Mouse (Mus musculus) left cerebral cortex, postnatal 25 days (tissue): ENCODE measurements at regions not wholly inside any gene's neighbourhood (a gene's known extent, or its start where the extent isn't known, plus 50 kb on each side); places are given as distances from the start of the nearest gene placed in this dataset.

Experiments
- DNase-seq, 2 experiments: peaks; one replicate each; pipeline ENCODE4 v3.0.0; 2022; ENCODE audit warnings: low spot score in 2 of 2, mixed read lengths in 1 of 2
- intact Hi-C: fragments of 180-260 bp; cut with DNase I; formaldehyde crosslinking; loops from one replicate; pipeline ENCODE4 v1.15.1; 2025

DNA sequence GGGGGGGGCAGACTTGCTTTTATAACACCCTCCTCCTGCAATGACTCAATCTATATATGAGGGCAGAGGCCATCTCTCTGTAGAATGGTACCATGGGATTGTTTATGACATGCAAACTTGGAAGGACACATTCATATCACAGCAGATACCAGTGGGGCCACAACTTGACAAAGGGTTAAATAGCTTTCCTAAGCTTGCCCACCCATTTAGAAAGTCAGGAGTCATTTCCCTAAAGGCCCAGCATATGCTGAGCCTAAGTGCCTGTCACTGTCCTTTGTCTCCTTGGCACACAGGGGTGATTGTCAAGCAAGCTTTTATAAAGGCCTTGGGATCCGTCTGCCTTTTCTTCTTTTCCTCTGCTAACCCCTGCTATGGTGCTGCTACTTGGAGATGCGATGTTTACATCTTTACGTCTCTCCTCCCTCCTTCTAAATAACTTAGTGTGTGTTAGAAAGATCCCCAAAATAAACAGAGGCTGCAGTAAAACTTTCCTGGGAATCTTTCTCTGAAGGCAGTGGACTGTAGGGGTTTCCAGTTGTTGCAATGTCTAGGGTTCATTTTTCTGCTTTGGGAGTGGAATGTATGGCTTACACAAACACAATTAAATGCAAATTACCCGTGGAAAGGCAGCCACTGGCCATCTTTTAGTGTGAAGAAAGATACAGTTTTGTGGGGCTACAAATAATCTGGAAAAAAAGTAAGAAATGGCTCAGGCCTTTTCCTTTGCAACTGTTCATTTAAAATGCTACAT lies 161.5 kb upstream of the Bmper start:
- intact Hi-C loops: no loop called here
- DNase-seq: no peak

DNA sequence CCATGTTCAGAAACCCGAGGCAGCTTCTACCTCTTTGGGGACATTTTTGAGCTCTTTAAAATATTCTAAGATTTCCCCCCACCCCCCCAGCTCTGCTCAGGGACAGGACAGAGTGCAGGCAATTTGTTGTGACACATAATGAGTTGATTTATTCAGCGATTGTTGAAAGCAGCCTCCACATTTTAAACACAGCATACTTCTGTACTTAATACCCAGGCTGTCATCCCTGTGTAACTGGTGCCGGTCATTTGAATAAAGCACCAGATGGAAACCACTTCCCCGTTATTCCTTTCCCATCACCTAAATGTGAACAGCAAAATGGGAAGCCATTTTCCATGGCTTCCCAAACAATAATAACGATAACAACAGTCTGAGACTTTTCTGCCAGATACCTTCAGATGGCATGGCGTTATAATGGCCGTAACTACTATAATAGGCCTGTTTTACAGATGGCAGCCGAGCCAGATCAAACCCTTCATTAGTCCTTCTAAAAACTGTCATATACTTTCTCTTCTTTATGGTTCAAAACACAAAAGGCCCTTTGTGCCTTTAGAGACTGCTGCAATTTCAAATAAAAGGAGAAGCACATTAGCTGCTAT lies 160.7 kb upstream of the Bmper start:
- DNase-seq: no peak

DNA sequence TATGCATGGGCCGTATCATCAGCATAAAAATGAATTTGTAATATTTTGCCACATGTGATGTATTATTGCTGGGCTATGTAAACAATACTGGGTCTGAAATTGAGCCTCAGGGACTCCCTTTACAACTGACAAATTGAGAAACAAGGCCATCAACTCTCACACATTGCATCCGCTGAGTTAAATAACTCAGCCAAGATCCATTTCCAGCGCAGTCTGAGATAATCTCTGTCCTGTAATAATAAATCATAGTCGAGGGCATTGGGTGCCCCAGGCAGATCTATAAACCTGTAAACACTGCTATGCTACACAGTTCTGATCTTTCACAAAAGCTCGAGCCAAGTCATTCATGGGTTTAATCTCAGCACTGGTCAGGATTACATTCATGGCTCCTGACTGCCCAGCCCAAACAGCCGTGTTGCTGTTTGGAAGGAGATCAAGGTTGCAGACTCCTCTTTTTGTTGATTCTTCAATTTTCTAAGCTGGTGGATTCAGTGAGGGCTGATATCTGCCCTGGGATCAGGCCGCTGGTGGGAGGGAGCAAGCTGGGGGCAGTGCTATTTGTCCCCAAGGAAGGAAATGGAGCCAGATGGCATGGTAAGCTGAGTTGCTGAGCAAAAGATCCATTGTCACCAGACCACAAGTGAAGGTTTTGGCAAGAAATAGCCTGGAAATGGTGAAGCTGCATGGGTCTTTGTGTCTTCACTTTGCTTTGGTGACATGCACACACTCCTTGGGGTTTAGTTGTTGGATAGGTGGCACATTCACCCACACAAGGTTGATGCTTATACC lies 160.0 kb upstream of the Bmper start:
- intact Hi-C loops: no loop called here
- no peak for DNase-seq

More for the DNA sequence above, 160.7 kb upstream of the Bmper start:
- intact Hi-C loops: no loop called here

DNA sequence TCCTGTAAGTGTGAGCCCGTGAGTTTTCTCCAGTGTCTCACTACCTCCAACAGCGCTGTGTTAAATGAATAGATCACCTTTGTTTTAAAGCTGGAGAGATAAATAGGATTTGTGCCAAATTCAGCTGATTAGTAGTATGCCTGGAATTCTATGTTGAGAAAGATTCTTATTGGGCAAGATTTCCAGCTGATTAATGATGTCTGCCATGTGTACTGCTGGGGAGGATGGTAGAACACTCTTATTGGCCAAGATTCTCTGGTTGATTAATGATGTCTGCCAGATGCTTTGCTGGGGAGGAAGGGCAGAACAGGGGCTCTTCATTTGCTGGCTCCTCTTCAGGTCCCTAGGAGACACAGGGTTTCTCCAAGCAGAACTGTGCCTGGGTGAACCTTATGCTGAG lies 158.9 kb upstream of the Bmper start:
- no peak for DNase-seq
- intact Hi-C loops: no loop called here

DNA sequence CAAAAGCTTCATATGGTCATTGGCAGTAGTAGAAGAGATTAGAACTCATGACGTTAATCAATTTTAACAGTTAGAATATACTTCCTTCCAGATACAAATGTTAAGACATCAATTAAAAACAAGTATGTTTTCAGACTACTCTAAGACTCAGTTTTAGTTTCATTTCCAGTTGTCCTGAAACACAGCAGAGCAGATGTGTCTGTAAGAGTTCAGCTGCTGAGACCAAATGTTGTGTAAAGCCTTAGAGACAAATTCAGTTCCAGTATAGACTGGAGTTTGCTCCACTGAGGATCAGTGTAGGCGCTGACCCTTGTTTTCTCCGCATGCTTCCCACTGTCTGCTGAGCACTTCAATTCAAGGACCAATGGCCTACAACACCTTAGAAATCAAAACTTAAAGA lies 158.1 kb upstream of the Bmper start:
- intact Hi-C loops: no loop called here
- DNase-seq: no peak

DNA sequence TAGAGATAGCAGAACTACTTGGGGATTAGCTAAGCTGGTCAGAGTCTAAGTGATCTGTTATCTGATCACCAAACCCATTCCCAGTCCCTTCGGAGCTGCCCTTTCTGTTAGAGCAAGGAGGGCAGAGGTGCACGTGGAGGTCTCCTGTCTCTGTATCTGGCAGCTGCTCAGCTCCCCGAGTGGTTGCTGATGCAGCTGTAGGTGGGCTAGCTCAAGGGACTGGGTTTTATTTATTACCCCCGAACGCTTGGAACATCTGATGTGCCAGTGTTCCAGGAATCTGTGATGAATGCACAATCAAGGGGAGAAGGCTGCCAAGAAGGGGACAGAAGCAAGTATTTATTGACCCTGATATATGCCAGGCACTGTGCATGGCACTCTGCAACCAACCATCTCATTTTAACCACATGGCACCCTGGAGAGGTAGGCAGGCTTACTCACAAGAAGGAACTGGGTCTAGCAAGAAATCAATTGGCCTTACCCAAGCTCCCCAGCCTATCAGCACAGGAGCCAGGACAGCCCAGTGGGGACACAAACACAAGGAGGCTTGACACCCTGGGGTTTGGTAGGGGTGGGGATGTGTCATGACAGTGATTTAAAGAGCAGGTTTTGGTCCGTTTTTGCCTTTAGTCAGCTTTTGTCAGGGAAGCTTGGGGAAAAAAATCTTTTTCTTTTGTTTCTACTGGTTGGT lies 154.6 kb upstream of the Bmper start:
- intact Hi-C loops: no loop called here
- DNase-seq: no peak

DNA sequence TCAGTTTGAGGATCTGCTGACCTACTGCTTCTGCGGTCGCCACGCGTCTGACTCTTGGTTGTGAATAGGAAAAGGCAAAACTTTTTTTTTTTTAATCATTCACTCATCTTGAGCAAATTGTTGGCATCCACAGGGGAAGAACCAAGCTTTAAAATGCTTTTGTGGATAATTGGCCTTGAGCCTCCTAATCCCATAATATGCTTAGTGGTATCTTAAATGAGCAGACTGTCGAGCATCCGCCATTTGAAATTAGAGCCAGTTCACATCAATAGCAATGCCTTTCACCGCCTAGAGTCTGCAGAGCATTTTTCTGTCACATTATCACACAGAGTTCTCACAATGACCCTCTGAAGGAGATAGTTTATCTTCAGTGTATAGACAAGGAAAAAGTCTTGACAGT lies 153.7 kb upstream of the Bmper start:
- intact Hi-C loops: no loop called here
- no peak for DNase-seq

DNA sequence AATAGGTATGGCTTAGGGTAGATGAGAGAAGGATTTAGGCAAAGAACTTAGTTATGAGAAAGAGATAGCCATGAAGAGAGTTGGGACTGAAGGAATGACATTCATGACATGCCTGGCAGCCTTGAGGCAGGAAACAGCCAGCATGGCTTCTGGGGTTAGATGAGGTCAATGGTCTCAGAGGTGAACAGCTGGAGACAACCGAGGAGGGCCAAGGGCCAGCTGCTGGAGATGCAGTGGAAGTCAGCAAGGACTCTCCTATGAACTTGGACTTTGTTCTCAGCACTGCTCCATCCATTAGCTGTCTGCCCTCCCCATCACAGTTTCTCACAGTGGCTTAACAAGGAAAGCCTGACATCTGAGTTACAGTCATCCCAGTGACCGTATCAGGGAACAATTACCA lies 151.9 kb upstream of the Bmper start:
- no peak for DNase-seq
- intact Hi-C loops: no loop called here

DNA sequence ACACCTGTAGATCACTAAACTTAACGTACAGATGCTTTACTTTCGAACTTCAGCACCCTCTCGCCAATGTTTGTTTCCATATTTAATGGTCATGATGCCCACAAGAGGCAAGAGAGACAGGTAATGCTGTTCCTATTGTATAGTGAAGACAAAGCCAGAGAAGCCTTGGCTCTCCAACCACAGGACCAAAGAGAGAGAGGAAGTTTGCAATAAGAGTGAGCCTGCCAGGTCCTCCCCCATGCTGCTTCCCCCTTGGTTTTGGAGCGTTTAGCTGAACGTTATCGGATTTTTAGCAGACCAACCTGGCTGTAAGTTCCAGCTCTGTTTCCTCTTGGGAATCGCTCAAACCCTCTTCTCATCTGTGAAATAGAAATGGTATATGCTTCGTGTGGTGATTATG lies 150.1 kb upstream of the Bmper start:
- intact Hi-C loops: no loop called here
- DNase-seq: no peak

DNA sequence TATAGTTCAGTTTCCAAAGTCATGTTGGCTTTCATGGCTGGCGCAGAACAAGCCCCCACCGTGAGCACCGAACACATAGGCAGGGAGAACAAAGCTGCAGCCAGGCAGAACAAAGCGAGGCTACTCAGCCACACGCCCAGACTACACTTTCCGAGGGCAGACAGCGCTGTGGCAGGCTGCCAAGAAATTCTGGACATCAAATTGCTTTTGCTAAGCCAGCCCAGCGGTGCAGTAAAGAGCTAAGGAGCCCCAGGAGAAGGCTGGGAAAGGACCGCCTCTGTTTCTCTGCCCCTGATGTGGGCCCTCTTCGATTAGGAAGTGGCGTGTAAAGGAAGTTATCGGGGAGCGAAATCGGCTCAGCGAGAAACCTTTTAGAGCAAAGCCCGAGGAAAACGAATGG lies 139.3 kb upstream of the Bmper start:
- intact Hi-C loops: no loop called here

DNA sequence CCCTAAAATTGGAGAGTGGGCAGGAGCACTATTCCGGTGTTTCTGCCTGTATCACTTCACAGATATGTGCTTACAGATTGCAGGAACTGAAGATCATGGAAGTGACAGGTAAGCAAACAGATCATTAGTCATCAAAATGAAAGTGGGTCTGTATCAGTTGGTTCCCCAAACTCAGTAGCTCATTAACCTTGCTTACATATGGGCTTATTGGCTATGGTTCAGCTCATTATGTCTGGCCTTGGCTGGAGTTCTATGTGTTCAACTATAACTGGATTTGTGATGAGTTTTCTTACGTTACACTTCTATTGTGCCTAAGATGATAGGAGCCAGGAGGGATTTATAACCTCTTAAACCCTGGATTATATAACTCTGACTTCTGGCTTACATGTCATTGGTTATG lies 133.5 kb upstream of the Bmper start:
- DNase-seq: no peak
- intact Hi-C loops: no loop called here

More for the DNA sequence above, 139.3 kb upstream of the Bmper start:
- peak; percentile 48 to 49 for DNase-seq

DNA sequence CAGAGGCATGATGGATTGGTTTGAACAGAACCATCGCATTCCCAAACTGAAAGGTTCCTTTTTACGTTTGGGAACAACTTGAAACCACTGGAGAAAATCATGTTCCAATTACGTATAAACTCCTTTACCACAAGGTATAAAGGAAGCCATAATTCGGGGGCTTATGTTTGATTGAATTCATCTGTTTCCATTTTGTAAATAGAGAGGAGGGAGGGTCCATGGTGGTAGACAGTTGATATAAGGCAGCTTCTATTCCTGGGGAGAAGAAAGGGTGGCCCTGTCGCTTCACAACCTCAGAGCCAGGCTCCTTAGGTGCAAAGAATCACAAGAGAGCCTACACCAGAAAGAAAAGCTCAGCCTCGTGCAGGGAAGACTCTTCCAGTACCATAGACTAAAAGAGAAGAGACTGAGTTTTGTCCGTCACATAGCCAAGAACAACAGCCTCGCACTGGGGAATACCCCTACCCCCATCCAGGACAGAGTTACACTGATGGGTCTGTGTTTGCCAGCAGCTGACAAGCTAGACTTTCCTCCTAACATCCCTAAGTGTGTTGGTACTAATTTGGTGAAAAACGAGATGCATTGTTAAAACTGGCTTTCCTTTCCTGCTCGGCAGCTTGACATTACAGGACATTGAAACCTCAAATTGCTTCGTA lies 125.6 kb upstream of the Bmper start:
- no peak for DNase-seq
- intact Hi-C loops: no loop called here

DNA sequence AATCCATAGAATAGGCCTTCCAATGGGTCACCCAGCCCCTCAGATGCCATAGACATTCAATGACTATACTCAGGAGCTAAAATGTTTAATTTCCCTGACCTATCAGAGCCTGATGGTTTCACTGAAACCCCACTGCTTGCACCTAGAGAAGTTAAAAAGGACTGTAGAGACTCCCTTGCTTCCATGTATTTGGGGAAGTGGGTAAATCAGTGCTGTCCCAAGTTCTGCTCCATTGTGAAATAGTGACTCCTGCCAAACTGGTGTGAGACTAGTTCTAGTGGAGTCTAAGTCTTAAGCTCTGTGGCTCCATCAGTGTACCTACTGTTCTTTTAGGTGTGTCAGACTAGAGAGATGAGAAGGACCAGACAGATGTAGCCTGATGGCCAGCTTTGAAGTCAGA lies 121.3 kb upstream of the Bmper start:
- DNase-seq: no peak
- intact Hi-C loops: no loop called here

DNA sequence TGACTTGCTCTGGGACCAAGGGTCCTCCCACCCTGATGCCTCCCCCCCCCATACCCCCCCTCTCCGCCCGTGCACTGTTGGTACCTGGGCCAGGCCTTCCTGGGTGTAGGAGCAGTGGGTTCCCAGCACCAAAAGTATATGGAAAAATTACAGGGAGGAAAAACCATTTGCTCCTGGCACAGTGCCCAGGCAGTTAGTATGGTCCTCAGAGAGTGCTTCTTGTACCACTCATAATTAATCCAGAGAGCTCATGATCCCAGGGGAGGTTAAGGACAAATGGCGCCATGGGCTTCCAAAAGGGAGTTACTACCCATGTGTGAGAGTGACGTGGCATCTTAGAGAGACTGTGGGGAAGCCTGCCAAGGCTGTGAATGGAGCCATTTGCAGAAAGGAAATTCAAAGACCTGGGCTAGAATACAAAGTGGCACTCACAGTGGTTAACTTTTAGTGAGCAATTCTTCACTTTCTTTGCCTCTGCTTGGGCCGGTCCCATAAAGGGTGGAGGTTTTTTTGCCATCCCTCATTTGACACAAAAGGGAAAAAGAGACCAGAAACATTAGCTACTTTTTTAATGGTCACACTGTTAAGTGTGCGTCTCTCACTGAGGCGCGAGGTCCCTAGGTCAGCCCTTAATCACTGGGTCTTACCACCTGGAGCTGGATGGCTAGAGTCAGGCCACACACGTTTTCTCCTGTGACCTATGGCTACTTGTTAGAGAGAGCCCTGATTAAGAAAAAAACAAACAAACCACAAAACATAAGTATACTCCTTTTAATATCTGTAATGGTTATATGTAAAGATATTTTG lies 120.7 kb upstream of the Bmper start:
- intact Hi-C loops: no loop called here
- DNase-seq: peak in 1 of 2 experiments; percentile 35

DNA sequence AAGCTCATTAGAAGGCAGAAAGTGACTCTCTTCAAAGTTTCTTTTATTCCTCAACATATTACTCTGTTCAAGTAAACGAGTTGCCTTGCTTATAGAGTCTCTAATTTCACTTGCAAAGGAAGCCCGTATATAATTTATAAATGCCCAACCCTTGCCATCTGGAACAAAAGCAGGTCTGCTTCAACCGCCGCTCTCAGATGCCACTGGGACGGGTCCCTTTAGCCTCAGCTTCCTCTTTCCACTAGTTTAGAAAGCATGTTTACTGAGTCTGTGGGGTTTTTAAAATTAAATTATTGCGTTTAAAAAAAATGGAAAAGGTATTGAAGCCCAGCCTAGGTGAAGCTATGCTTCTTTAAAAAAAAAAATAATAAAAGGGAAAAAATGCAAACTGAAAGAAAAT lies 111.4 kb upstream of the Bmper start:
- DNase-seq: no peak
- intact Hi-C loops: no loop called here

DNA sequence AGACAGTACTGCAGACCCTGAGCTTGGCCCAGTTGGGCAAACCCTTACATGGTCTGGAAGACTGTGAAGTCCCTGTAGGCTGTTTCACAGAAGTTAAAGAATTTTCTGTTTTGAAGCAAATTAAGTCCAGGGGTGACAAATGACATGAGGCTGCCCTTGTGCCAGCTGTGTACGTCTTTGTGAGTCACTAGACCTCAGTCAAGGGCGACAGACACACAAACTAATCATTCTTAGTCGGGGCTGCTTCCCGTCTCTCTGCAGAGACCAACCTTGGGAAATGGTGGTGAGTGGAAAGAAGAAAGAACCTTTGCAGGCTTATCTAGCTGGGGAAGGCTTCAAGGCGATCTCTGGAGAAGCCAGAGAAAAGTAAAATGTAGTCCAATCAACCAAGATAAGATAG lies 107.8 kb upstream of the Bmper start:
- no peak for DNase-seq
- intact Hi-C loops: no loop called here

DNA sequence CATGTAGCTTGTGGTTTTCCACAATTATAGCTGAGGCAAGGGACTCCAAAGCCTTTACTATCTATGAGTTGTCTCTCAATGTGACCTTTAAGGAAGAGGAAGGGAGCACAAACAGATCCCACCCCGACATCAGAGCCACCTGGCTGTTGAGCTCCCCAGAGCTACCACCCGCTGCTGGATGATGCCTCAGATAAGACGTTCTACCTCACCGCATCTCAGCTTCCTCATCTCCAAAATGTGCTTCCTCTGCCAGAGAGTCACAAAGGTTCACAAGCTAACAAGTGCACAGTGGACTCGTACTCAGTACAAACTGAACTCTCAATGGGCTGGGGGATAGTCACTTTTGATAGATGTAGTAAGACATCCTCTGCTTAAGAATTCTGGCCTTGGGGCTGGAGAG lies 107.3 kb upstream of the Bmper start:
- DNase-seq: no peak
- intact Hi-C loops: no loop called here

DNA sequence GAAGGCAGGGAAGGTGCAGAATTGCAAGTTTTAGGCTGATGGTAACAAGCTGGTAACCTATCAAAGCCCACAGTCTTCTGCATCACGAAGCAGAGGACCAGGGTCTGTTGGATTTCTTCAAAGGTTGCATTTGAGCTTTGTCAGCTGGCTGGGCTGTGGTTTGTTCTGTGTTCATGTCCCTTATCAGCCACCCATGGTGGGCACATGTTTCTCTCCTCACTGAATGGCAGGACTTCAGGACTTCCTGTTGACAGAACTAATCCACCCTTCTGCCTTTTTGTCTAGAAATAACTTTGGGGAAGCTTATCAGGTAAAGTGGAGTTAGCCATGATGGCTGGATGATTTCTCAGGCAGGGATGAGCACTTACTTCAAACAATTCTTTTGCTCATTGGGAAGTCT lies 106.6 kb upstream of the Bmper start:
- no peak for DNase-seq

DNA sequence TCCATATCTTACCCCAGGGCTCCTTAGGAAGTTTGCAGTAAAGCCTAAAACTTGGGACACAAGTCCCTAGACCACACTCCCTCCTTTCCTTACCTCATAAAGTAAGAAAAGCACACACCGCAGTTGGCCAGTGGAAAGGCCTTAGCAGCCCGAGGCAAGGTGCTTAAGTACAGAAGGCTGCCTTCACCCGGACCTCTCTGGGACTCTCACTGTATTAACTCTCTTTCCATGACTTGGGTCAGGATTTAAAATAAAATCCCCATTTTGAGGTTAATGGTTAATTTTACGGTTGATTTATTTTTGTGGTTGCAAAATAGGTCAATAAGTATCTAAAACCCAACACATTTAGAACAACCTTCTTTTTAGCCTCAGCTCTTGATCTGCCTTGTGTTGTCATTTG lies 103.1 kb upstream of the Bmper start:
- intact Hi-C loops: no loop called here

More for the DNA sequence above, 106.6 kb upstream of the Bmper start:
- intact Hi-C loops: no loop called here

More for the DNA sequence above, 103.1 kb upstream of the Bmper start:
- DNase-seq: no peak
